Mouse (Mus musculus) right cerebral cortex, adult 18-20 months (tissue): ENCODE results near the gene Higd1a.

ENCODE experiments used
- DNase-seq: peaks from one replicate; pipeline ENCODE4 v3.0.0; 2022; ENCODE audit warnings: mixed read lengths

Higd1a gene

GRCm38 (mm10) chr9:121877052-121877740 lies 19.0 kb upstream of the Higd1a start:
- peak; percentile 77 for DNase-seq

- DNase-seq = no peak
Measured at GRCm38 (mm10) chr9:121873578-121873977, 15.4 kb upstream of the Higd1a start.

DNA sequence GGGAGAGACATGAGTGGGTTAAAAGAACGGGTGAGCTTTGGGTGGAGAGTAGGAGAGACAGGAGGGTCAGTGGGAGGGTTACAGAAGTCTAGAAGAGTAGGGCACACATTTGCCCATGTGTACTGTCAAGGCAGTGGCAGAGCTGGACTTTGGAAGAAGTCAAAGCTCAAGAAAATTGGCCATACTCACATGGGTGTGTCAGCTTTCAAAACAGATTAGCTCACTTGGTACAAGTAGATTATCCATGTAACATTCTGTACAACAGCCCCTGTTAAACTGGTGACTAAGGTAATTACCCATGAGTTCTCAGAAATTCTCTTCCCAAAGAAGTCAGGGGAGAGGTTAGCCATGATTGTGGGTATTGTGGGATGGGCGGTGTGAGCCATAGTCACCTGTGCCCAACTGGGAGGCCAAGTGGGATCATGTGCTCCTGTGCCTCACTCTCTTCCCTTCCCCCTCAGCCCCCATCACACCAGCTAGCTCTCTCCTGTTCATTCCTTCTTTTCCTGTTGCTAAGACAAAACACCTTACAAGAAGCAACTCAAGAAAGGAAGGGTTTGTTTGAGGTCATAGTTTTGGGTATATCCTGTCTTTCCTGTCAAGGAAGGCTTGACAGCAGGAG lies 14.0 kb upstream of the Higd1a start:
- DNase-seq = no peak

DNA sequence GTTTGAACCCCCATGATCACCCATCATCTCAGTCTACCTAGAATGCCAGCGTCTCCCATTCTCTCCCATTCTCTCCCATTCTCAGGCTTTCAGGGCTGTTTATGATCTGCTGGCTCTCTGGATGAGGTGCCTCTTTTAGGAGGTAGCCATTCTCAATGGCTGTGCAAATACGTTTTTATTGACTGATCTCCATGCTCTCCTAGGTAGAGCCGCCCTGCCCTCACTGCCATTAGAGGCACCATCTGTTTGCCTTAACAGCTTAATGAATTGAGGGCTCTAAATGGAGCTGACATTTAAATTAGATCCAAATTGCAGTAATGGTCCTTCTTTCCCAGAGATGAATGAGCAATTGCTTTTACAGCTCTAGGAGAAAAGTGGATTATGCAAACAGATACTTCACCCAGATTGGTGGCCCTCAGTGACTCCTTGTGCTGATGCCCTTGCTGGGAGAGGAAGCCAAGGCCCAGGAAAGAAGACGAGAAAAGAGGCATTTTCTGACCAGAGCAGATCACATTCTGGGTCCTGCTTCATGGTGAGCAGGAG lies 11.9 kb upstream of the Higd1a start:
- no peak for DNase-seq

DNA sequence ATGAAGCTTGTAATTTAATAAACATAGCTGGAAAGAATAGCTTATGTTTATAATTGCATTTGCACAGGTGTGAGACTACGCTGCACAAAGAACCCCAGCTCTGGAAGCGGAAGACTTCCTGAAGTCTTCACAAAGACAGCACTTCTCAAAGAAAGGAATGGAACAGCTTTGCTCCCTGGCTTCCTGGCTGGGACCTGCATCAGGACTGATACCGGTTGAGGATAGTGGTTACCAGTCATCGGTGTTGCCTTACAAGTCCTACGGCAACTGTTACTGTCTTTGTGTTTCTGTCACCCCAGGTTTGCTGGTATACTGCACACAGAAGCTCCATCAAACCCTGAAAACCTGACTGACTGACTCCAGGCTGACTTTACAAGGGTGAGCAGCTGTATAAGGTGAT lies 11.3 kb upstream of the Higd1a start:
- no peak for DNase-seq

GRCm38 (mm10) chr9:121868236-121868635 lies 10.1 kb upstream of the Higd1a start:
- DNase-seq = no peak

GRCm38 (mm10) chr9:121867632-121868031 lies 9.5 kb upstream of the Higd1a start:
- no peak for DNase-seq

DNA sequence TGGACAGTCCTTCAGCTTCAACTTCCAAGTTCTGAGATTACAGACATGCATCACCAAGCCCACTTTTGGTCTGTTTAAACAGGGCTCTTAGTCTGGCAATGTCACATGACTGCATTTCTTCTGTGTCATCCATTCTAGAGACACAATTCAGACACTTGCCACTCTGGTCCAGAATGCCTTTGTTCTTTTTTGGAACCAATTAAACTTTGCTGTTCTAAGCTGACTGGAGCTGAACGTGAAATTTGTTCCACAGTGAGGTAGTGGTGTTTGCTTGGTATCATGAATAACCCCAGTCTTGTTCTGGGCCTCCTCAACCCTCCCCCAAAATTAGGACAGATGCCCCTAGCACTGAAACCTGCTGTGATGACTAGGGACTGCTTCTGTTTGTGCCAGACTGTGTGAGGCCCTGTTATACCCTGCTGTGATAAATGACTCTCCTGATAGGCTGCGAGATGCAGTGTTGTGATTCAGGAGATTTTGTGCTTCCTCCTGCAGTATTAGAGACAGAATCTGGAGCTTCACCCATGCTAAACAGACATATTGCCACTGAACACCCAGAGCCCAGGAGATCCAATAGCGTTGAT lies 7.4 kb upstream of the Higd1a start:
- no peak for DNase-seq

- no peak for DNase-seq
Measured at GRCm38 (mm10) chr9:121864837-121865236, 6.7 kb upstream of the Higd1a start.

DNA sequence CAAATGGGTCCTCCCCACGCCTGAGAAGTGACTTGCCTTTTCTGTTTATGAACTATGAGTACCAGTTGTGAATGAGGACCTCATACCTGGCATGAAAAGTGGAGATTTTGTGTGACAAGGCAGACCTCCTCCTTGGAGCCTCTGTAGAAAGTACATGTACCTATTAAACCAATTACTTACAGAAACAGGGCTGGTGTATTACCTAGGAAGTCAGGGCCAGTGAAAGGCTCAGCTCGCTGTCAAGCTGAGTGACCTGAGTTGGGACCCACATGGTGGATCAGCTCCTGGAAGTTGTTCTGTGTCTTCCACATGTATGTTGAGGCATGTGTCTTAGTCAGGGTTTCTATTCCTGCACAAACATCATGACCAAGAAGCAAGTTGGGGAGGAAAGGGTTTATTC lies 2.8 kb upstream of the Higd1a start:
- DNase-seq = no peak

DNA sequence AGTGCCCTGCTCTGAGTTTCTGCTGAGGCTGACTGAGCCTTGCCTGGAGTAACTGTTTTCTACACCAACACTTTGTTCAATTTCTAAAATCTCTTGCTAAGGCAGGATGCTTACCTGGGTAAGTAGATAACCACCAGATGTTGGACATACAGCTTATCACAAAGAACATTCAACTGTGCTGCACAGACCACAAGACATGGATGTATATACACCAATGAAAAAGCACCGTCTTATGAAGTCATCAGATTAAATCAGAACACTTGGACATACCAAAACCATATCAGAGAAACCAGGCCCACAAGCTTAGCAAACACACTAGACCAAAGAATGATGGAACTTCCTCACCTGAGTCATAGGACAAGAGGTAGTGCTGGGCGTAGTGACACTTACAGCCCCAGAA lies 1.2 kb upstream of the Higd1a start:
- DNase-seq = no peak

DNA sequence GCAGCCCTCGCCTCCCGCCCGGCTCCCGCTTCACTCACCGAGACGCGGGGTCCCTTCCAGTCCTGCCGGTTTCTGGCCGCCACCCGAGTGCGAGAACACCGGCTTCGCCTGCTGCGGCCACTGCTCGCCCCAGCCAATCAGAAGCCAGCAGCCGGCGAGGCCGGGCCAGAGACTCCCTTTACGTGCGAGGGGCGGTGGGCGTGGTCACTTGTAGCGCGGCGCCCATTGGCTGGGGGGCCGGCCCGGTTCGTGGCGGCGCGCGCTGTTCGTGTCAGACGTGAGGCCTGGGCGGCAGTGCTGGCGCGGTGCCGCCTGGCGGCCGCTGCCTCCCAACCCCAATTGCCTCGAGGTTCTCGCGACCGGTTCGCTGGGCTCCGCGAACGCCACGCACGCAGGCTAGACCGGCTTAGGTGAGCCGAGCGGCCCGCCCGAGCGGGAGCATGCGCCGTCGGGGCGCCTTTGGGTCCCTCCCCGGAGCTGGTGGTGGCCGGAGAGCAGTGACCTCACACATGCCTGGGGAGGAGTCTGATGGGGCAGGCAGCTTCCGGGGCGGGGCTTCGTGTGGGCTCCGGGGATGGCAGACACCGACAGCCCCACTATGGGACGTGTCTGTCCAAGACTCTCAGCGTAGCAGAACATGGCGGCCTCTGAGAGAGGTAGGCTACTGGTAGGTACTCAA lies 549 bp downstream of the Higd1a start:
- DNase-seq = peak; percentile 99

GRCm38 (mm10) chr9:121856649-121857416 lies 1.3 kb downstream of the Higd1a start:
- DNase-seq = no peak

DNA sequence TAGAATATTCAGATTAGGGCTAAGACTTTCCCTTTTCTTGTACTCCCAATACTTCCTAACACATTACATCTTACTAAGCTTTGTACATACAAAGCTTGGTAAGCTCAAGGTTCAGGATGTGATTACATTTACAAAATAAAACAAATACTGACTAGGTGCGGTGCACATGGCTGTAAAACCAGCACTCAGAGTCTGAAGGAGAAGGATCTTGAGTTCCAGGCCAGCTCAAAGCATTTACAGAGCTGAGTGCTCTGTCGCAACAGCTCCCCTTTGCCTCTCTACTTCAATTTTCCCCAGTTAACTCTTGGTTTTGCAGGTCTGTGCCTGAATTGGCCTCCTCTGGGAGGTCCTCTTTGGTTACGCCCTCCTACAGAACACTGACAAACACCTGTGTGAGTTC lies 3.9 kb downstream of the Higd1a start:
- no peak for DNase-seq

DNA sequence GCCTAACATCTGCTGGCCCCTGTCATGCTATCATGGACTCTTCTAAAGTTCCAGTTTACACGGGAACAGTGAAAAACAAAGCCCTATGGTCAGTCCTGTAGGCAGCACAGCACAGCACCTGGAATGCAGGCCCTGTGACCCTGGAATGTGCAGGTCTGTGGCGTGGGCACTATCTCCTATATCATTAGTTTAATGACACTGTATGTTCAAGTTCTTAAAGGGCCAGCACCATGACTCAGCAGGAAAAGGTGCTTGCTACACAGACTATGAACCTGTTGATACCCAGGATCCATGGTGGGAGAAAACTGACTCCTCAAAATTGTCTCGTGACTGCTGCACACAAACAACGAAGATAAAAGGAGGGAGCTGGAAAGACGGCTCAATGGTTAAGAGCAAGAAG lies 10.3 kb downstream of the Higd1a start:
- no peak for DNase-seq

GRCm38 (mm10) chr9:121847138-121847537 lies 11.0 kb downstream of the Higd1a start:
- DNase-seq = no peak

DNA sequence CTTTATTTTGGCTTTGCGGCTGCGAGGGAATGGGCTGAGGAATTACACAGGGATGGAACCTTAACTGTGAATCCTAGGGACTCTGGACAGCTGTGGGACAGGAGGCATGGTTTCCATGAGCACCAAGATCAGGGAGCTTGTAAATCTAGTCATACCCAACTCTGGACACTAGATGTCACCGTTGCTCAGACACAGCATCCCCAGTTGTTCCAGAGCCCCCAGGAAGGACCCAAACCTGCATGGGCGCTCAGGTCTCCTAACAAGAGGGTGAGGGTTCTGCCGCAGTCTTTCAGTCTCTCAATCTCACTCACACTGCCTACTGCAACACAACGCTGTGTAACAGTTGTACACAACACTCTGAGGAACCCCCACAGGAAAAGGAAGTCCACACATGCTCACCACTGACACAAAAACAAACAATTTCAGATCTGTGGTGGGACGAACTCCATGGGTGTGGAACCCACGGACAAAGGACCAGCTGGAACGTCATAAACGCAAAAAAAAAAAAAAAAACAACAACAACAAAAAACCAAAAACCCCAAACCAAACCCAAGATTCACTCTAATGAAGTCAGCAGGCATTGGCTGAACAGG lies 11.5 kb downstream of the Higd1a start:
- DNase-seq = no peak

GRCm38 (mm10) chr9:121842914-121843313 lies 15.2 kb downstream of the Higd1a start:
- no peak for DNase-seq

DNA sequence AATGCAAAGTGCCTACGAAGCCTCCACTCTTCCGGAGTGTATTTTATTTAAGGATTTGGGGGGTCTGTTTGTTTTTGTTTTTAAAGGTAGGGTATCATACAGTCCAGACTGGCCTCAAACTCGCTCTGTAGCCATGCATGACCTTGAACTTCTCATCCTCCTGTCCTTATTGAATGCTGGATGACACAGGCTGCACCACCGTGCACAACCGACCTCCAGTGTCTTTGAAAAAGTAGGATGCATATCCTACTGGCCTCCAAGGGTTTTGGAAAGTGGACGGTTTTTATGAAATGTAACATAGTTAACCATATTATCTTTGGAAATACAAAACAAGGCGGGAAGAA lies 18.6 kb downstream of the Higd1a start:
- DNase-seq = no peak

DNA sequence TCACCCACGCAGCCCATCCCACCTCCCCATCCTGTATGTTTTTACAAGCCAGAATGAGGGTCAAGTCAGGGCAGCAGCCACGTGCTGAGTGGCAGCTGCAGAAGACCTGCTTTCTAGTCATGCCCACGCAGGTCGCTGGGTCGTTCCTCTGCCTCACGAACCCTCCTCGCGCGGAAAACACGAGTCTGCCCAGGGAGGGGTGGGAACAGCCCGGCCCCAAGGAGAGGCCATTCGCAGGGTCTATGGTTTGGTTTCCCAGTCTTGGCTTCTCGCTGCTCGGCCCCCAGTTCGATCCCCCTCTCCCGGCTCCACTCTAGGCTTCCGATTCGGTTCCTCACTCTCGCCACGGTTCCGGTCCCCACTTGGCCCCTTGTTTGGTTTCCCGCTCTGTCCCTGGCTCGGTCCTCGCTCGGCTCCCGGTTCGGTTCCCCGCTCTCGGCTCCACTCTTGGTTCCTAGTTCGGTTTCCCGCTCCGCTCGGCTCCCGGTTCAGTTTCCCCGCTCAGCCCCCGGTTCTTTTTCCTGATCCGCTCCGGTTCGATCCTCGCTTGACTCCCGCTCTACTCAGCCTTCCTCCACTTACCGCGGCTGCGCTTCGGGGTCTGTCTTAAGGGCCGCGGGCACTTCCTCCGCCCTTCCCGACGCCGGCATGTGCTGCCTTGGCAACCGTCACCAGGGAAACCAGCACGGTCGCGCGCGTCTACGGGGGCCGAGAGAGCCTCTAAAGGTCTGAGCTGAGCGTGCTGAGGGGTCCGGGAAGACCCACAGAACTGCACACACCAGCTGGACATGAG lies 19.1 kb downstream of the Higd1a start, which contains the start of gene Ccdc13:
Ccdc13 (minus strand) TSS at position 633 of the 793 bp plus-strand sequence.
- peak; percentile 88 for DNase-seq

DNA sequence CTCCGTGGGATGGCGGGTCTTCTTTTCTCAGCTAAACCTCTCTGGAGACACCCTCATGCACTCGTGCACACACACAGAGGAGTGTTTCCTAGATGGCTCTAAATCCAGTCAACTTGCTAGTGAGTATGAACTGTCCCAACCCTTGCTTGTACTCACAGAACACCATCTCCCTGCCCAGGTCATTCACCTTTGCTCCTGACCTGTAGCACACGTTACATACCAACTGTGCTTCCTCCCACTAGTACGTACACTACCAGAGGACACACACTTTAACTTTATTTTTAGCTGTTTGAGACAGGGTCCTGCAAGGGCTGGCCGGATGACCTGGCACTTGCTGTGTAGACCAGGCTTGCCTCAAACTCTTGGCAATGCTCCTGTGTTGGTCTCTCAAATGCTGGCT lies 20.2 kb downstream of the Higd1a start:
- DNase-seq = no peak

GRCm38 (mm10) chr9:121833825-121834224 lies 24.3 kb downstream of the Higd1a start:
- no peak for DNase-seq
